Mouse (Mus musculus): ENCODE data around the gene Rpgr.

Rpgr gene

GRCm38 (mm10) chrX:10071529-10071928 is 145.2 kb downstream of the Rpgr start:
- no peak for DNase-seq

GRCm38 (mm10) chrX:10070689-10071088 is 146.0 kb downstream of the Rpgr start:
- DNase-seq = peak; percentile 7

GRCm38 (mm10) chrX:10069405-10069804 is 147.3 kb downstream of the Rpgr start:
- no peak for DNase-seq

- DNase-seq = no peak
Observed at GRCm38 (mm10) chrX:10063781-10064180, 152.9 kb downstream of the Rpgr start.

GRCm38 (mm10) chrX:10063361-10063760 is 153.4 kb downstream of the Rpgr start:
- no peak for DNase-seq

GRCm38 (mm10) chrX:10062201-10062600 is 154.5 kb downstream of the Rpgr start:
- no peak for DNase-seq

GRCm38 (mm10) chrX:10034666-10035065 is 182.1 kb downstream of the Rpgr start:
- DNase-seq = peak; percentile 1
